Mouse (Mus musculus): ENCODE data around the gene Sae1. TPM values are rescaled to one million over a fixed set of nuclear protein-coding genes. Genes with fewer than 3 reads are reported as not detected.
A peak's percentile ranks its signal among the peaks of the same experiment; 100 is the strongest.

The Sae1 gene
- polyA plus RNA-seq, 1 experiment = 78.5 TPM

DNA sequence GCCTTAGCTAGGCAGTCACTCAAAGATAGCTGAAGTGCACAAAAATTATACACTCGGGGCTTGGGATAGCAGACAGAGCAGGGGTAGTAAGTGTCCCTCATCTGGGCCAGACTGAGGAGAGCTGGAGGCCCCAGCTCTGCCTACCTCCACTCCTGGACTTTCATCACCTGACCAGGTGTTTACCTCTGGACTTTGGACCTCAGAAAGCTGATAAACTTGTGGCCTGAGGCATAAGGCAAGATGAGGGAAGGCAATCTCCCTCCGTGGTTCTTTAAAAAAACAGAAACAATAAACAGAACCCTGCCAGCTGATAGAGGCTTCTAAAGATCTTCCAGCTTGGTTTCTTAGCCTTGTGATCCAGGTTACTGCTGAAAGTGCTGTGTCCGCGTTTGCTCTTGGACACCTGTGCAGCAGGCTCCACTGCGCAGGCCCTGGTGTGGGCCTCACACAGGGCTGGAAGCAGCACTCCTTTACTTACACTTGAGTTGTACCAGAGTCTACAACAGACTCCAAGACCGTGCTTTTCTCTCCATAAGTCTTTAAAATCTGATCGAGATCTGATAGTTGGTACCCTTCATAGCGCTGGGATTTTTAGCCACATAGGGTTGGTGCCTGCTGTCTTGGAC lies 33.0 kb upstream of the Sae1 start:
- no peak overlapping the region for H3K27ac ChIP-seq (ENCODE audit: control insufficient read depth, insufficient read depth, low read depth, low read length, poor library complexity)
- 91% methylated on average over 8 of the region's 8 CpGs for WGBS
- TF ChIP-seq POLR2A (IDR thresholded peaks at IDR 0.05; ENCODE audit: borderline replicate concordance, control insufficient read depth, low read depth, low read length) (no peak), CTCF (IDR thresholded peaks at IDR 0.05; ENCODE audit: control insufficient read depth, insufficient read depth, low read length) (no peak)
- H3K4me1 ChIP-seq (ENCODE audit: control insufficient read depth, insufficient read depth, low read length) = no peaks in the 10 kb centered on the region; the same call in 1 of the 2 replicates
- no peak overlapping the region for H3K4me3 ChIP-seq (replicated peaks; ENCODE audit: control insufficient read depth, low read depth, low read length)

DNA sequence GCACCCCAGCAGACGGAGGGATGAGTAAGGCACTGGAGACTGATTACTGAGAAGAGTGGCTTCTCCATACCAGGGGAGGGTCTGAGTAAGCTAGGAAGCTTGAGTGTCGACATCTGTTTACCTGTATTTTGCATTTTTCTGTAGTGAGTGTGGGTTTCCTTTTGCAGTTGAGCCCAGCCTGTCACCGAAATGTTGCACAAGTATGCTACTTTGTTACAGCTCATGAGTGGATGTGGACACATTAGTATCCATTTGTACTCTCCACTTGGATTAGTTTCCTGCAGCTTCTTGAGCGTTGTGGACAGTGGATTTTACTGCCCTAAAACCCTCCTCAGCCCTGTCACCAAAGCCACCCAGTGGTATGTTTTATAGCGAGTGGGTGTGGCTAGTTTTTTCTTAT lies 31.1 kb upstream of the Sae1 start:
- Histone ChIP-seq H3K4me3 (replicated peaks; ENCODE audit: control insufficient read depth, low read depth, low read length) (no peak overlapping the region), H3K27ac (ENCODE audit: control insufficient read depth, insufficient read depth, low read depth, low read length, poor library complexity) (peak overlapping the region; percentile 72), H3K4me1 (ENCODE audit: control insufficient read depth, insufficient read depth, low read length) (no peaks in the 10 kb centered on the region; the same call in 1 of the 2 replicates)
- TF ChIP-seq POLR2A (IDR thresholded peaks at IDR 0.05; ENCODE audit: borderline replicate concordance, control insufficient read depth, low read depth, low read length) (no peak), CTCF (IDR thresholded peaks at IDR 0.05; ENCODE audit: control insufficient read depth, insufficient read depth, low read length) (no peak)
- WGBS = 51% methylated on average over 5 of the region's 5 CpGs

DNA sequence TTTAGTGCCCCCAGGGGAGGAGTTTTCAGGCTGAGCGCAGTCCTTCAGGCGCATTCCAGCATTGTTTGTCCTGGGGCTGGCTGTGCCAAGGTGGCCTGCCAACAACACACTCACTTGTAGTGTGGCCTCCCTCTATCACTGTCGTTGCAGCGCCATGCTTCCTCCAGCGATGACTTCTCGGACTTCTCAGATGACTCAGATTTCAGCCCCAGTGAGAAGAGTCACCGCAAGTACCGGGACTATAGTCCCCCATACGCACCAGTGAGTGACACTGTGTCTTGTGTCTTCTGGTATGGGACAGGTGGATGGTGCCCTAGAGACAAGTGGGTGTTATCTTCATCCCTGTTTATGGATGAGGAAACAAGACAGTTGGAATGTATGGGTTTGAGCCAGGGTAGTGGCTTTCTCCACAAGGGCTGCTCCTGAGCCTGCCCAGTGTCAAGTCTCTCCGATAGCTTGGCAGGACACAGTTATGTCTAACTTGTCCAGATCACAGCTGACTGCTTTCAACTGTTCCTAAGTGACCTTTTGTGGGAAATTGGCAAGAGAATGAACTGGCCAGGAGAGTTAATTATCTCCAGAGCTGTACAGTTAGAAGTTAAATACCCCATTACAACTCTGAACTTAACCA lies 29.6 kb upstream of the Sae1 start:
- TF ChIP-seq POLR2A (IDR thresholded peaks at IDR 0.05; ENCODE audit: borderline replicate concordance, control insufficient read depth, low read depth, low read length) = no peak
- no peak for TF ChIP-seq CTCF (IDR thresholded peaks at IDR 0.05; ENCODE audit: control insufficient read depth, insufficient read depth, low read length)
- no peak overlapping the region for H3K4me3 ChIP-seq (replicated peaks; ENCODE audit: control insufficient read depth, low read depth, low read length)
- H3K27ac ChIP-seq (ENCODE audit: control insufficient read depth, insufficient read depth, low read depth, low read length, poor library complexity) = no peak overlapping the region
- WGBS = 89% methylated on average over 10 of the region's 10 CpGs
- no peaks in the 10 kb centered on the region; the same call in 1 of the 2 replicates for H3K4me1 ChIP-seq (ENCODE audit: control insufficient read depth, insufficient read depth, low read length)

DNA sequence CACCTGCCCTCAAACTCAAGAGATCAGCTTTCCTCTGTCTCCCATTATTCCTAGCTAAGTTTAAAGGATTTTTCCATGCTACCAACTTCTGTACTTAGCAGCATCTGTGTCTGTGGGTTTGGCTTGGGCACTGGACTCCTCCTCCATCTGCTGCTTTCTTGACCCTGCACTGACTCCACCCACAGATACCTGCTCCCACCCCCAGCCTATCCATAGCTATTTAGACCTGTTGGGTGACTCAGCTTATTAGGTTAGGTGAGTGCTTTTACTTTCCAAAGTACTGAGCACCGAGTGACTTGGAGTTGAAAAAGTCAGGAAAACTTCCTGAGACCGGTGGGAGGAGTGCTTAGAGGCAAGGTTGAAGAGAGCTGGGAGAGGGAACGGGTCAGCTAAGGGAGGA lies 27.8 kb upstream of the Sae1 start:
- Histone ChIP-seq H3K4me1 (ENCODE audit: control insufficient read depth, insufficient read depth, low read length) (peaks cover 1% of the 10 kb centered on the region; the same call in 1 of the 2 replicates), H3K4me3 (replicated peaks; ENCODE audit: control insufficient read depth, low read depth, low read length) (no peak overlapping the region), H3K27ac (ENCODE audit: control insufficient read depth, insufficient read depth, low read depth, low read length, poor library complexity) (no peak overlapping the region)
- TF ChIP-seq POLR2A (IDR thresholded peaks at IDR 0.05; ENCODE audit: borderline replicate concordance, control insufficient read depth, low read depth, low read length) = no peak
- TF ChIP-seq CTCF (IDR thresholded peaks at IDR 0.05; ENCODE audit: control insufficient read depth, insufficient read depth, low read length) = no peak
- 84% methylated on average over 3 of the region's 3 CpGs for WGBS

GRCm38 (mm10) chr7:16412930-16413329 lies 25.3 kb upstream of the Sae1 start:
- peaks cover 1% of the 10 kb centered on the region; the same call in 1 of the 2 replicates for H3K4me1 ChIP-seq (ENCODE audit: control insufficient read depth, insufficient read depth, low read length)
- TF ChIP-seq POLR2A (IDR thresholded peaks at IDR 0.05; ENCODE audit: borderline replicate concordance, control insufficient read depth, low read depth, low read length) (no peak), CTCF (IDR thresholded peaks at IDR 0.05; ENCODE audit: control insufficient read depth, insufficient read depth, low read length) (no peak)
- WGBS = 96% methylated on average over 2 of the region's 2 CpGs
- no peak overlapping the region for H3K4me3 ChIP-seq (replicated peaks; ENCODE audit: control insufficient read depth, low read depth, low read length)
- no peak overlapping the region for H3K27ac ChIP-seq (ENCODE audit: control insufficient read depth, insufficient read depth, low read depth, low read length, poor library complexity)

GRCm38 (mm10) chr7:16412220-16412896 lies 24.8 kb upstream of the Sae1 start:
- peak overlapping the region; percentile 30; the same call in 1 of the 2 replicates for H3K27ac ChIP-seq (ENCODE audit: control insufficient read depth, insufficient read depth, low read depth, low read length, poor library complexity)
- H3K4me1 ChIP-seq (ENCODE audit: control insufficient read depth, insufficient read depth, low read length) = peaks cover 1% of the 10 kb centered on the region; the same call in 1 of the 2 replicates
- WGBS = 69% methylated on average over 8 of the region's 8 CpGs
- H3K4me3 ChIP-seq (replicated peaks; ENCODE audit: control insufficient read depth, low read depth, low read length) = no peak overlapping the region
- TF ChIP-seq CTCF (IDR thresholded peaks at IDR 0.05; ENCODE audit: control insufficient read depth, insufficient read depth, low read length) = no peak
- no peak for TF ChIP-seq POLR2A (IDR thresholded peaks at IDR 0.05; ENCODE audit: borderline replicate concordance, control insufficient read depth, low read depth, low read length)

- H3K4me1 ChIP-seq (ENCODE audit: control insufficient read depth, insufficient read depth, low read length) = peaks cover 2% of the 10 kb centered on the region; the same call in 1 of the 2 replicates
- 90% methylated on average over 5 of the region's 5 CpGs for WGBS
- H3K27ac ChIP-seq (ENCODE audit: control insufficient read depth, insufficient read depth, low read depth, low read length, poor library complexity) = no peak overlapping the region
- TF ChIP-seq POLR2A (IDR thresholded peaks at IDR 0.05; ENCODE audit: borderline replicate concordance, control insufficient read depth, low read depth, low read length) = no peak
- TF ChIP-seq CTCF (IDR thresholded peaks at IDR 0.05; ENCODE audit: control insufficient read depth, insufficient read depth, low read length) = no peak
- no peak overlapping the region for H3K4me3 ChIP-seq (replicated peaks; ENCODE audit: control insufficient read depth, low read depth, low read length)
Measured at GRCm38 (mm10) chr7:16411100-16411499, 23.5 kb upstream of the Sae1 start.

GRCm38 (mm10) chr7:16406978-16407377 lies 19.4 kb upstream of the Sae1 start:
- peaks cover 11% of the 10 kb centered on the region for H3K4me1 ChIP-seq (ENCODE audit: control insufficient read depth, insufficient read depth, low read length)
- H3K4me3 ChIP-seq (replicated peaks; ENCODE audit: control insufficient read depth, low read depth, low read length) = no peak overlapping the region
- TF ChIP-seq POLR2A (IDR thresholded peaks at IDR 0.05; ENCODE audit: borderline replicate concordance, control insufficient read depth, low read depth, low read length) = no peak
- no peak for TF ChIP-seq CTCF (IDR thresholded peaks at IDR 0.05; ENCODE audit: control insufficient read depth, insufficient read depth, low read length)
- 84% methylated on average over 3 of the region's 3 CpGs for WGBS
- H3K27ac ChIP-seq (ENCODE audit: control insufficient read depth, insufficient read depth, low read depth, low read length, poor library complexity) = no peak overlapping the region

Measured in bone marrow, adult 2 months (tissue).